Mouse (Mus musculus): ENCODE results near the gene Arhgef11.
"Not testable (repeated sequence)": the region's sequence is repeated elsewhere in the genome, so short reads cannot be mapped to it uniquely, and the experiment has no call there.

The Arhgef11 gene

DNA sequence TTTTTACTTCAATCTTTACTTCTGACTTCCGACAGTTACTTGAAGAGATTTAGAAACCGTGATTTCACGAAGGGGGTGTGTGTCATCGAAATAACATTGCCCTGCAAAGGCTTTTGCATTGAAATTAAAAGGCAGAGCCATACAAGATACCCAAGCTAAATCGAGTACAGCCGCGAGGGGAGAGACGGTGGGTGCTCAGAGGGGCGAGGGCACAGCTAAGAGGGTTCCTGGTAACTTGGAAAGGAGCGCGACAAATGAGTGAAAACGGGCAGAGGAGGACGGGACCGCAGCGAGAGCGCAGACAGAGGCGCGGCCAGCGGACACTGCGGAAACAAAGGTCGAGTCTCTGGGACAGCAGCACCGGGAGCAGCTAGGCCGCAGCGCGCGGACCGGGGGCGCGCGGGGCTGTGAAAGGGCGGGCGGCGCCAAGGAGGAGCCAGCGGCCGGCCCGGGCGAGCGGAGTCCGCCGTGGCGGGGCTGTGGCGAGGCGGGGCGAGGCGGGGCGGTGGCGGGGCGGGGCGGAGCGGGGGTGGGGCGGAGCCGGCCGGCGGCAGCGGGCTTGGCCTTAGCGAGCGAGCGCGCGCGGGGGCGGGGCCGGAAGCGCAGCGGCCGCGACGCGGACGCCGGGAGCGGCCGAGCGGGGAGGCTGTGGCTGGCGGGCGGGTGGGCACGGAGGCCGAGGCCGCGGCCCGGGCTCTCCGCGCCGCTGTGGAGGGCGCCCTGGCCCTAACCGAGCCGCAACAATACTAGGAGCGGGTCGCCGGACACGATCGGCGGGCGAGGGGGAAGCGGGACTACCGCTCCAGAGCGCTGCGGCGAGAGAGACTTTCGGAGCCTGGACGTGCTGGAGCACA lies at the start of gene Arhgef11:
Gene Arhgef11, plus strand, starts transcription at position 603 of the 854 bp plus-strand sequence.
- peak; percentile 82 for DNase-seq (ENCODE audit: low spot score)

DNA sequence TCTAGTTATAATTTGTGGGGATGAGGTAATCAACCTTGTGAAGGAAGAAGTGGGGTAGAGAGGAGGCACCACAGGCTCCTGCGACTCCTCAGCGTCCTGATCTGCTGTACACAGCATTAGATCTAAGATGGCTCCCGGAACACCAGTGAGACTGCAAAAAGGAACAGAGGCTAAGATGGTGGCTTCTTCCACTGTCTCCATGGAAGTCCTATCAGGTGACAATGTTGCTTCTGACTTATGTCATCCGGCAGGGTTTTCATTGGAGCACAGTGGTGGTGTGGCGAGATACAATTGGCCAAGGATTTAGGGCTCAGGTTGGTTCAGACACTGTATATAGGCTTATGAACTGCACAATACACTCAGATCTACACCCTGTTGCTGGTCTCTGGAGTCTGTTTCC lies 48.7 kb upstream of the Arhgef11 start:
- DNase-seq (ENCODE audit: low spot score) = no peak

- DNase-seq (ENCODE audit: low spot score) = no peak
These were observed 41.6 kb upstream of the Arhgef11 start for GRCm38 (mm10) chr3:87575766-87576165.

- DNase-seq (ENCODE audit: low spot score) = no peak
These were observed 35.1 kb upstream of the Arhgef11 start for GRCm38 (mm10) chr3:87582259-87582658.

DNA sequence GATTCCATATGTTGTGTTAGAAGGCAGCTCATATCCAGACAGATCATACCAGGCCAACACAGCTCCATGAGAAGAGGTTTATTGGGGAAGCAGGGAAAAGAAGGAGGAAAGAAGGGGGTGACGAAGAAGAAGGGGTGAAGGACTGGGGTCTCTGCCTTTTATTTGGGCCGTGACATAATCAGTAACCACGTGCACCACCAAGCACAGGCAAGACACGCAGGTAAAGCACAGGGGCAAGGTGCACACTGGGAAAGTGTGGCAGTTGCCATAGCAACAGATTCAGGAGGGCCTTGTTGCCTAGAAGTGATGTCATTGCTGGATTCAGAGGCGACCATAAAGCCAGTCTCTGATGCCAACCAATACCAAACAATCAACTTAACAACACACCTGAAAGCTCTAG lies 23.6 kb upstream of the Arhgef11 start:
- no peak for DNase-seq (ENCODE audit: low spot score)

- DNase-seq (ENCODE audit: low spot score) = not testable (repeated sequence)
These were observed 22.0 kb upstream of the Arhgef11 start for GRCm38 (mm10) chr3:87595328-87595727.

- DNase-seq (ENCODE audit: low spot score) = not testable (repeated sequence)
These were observed 16.3 kb upstream of the Arhgef11 start for GRCm38 (mm10) chr3:87601077-87601476.

DNA sequence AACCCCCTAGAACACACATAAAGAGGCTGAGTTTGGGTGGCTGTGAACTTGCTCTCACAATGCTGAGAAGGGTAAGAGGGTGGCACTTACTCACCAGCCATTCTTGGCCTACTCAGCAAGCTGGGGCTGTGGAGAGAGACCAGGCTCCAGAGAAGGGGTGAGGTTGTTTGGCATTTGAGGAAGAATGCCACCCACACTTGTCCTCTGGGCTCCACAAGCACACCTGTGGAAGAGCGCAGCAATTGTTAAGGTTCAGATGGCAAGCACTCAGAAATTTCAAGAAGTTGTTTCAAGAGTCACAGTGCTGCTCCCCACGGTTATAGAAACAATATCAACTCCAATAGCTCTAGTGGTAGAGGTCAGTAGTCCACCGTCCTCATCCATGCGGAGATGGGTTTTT lies 1.0 kb upstream of the Arhgef11 start:
- DNase-seq (ENCODE audit: low spot score) = no peak

DNA sequence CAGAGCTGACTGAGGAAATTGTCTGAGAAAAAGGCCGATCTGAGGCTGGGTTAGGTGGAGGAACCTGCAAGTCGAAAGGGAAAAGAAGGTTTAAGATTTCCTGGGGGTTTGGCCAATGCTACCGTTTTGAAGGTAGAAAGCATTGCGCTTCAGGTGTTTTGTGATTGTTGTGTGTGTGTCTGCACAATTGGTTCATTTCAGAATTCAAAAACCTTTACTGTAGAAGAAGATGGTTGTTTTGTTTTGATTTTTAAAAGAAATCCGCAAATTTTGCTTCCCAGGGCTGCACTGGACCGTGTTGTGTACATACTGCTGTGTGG lies 412 bp downstream of the Arhgef11 start:
- DNase-seq (ENCODE audit: low spot score) = no peak

DNA sequence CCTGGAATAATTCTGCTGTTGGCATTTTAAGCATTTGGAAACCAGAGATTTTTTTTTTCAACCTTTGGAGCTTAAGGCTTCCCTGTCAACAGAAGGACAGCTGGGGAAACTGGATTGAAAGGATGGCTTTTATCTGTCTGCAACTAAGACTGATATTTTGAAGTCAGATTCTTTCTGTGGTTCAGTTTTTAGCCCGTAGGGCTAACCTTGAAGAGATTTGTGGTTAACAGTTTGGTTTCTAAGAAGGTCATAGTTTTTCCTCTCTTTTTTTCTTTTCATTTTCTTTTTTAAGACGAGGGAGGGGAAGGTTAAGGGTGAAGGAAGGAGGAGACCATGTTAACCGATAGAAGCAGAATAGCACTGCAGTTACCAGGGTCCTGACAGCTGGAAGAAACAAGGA lies 881 bp downstream of the Arhgef11 start:
- DNase-seq (ENCODE audit: low spot score) = no peak

DNA sequence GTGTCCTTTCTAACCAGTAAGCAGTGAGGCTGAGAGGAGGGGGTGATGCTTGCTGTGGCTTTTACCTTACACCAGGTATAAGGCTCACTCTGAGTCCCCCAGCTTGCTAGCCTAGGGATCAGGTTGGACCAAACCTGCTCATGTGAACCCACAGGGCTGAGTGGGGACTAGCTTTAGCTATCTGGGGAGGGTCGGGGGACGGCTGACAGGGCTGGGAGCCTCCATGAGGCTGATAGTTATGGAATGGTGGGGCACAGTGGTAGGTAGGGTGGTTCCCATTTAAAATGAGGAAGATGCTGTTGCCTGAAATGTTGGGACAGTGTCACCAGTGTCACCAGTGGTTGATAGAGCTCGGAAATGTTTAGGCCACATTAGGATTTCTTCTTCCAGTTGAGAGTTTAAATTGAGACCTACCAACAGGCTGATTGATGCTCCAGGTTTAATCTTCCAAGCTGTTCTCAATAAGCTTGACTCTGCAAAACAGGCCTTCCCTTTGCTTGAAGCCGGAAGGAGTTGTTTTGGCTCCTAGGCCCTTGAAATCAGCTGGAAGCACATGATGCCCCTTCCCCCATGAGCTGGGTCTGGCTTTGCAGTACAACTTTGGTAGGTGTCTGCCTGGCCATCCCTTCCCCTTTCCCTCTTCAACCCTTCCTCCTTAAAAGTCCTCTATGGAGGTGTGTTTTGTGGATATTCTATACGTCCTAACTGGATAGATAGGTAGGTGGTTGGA lies 1.8 kb downstream of the Arhgef11 start:
- DNase-seq (ENCODE audit: low spot score) = no peak

DNA sequence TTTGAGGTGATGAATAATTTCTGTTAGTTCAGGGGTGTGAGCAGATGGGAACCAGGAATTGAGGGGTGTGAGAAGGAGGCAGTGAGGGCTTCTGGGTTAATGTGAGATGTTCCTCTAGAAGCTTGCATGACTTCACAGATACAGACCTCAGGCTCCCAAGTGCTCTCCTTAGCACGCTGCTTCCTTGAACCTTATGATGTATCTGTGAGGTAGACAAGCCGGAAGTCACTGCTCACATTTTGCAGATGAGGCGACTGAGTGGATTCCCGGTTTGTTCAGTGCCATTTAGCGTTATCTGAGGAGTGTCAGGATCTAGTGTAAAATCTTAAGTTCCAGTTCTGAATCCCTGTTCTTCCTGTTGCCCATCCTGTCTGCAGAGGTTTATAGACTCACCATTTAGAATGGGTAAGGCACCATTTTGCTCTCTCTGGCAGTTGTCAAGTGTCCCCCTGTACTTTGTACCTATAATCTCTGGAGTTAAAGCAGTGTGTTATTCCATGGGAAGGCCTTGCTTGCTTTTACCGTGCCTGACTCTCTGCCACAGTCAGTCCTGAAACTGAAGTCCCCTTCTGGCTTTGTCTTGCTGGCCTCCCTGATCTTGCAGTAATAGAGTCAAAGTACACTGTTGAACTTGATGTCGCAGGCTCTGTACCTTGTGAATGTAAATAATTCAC lies 3.0 kb downstream of the Arhgef11 start:
- no peak for DNase-seq (ENCODE audit: low spot score)

- DNase-seq (ENCODE audit: low spot score) = no peak
These were observed 7.5 kb downstream of the Arhgef11 start for GRCm38 (mm10) chr3:87624899-87625298.

DNA sequence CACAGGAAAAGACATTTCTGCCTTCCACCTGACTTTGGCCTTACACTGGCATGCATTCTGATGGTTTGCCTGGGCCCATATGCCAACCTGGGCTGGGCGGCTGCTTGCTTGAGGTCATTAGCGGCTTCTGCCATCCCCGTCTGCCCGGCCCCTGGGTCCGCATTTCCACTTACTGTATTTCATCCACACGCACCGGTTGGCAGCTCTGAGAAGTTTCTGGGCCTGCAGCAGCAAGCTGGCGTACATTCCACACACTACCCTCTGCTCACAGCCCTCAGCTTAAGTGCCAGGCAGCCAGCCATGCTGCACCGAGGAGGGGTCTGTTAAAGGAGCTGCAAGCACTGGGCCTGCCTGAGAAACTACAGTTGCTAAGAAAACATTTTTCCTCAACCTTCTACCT lies 13.5 kb downstream of the Arhgef11 start:
- DNase-seq (ENCODE audit: low spot score) = no peak

GRCm38 (mm10) chr3:87631408-87631807 lies 14.0 kb downstream of the Arhgef11 start:
- no peak for DNase-seq (ENCODE audit: low spot score)

- DNase-seq (ENCODE audit: low spot score) = no peak
These were observed 18.2 kb downstream of the Arhgef11 start for GRCm38 (mm10) chr3:87635514-87635913.

- no peak for DNase-seq (ENCODE audit: low spot score)
These were observed 26.1 kb downstream of the Arhgef11 start for GRCm38 (mm10) chr3:87643453-87643852.

DNA sequence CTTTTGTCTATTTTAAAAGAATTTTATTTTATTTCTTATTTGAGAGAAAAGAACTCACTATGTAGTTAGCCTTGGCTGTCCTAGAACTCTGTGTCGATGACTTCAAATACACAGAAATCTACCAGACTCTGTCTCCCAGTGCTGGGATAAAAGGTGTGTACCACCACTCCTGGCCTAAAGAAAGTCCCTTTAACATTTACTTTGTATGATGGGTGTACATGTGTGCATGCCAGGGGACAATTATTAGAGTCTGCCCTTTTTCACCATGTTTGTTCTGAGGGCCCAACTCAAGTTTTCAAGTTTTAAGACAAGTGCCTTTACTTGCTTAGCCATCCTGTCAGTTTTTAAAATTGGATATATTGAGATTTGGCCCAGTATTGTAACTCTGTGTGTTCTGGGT lies 28.8 kb downstream of the Arhgef11 start:
- no peak for DNase-seq (ENCODE audit: low spot score)

DNA sequence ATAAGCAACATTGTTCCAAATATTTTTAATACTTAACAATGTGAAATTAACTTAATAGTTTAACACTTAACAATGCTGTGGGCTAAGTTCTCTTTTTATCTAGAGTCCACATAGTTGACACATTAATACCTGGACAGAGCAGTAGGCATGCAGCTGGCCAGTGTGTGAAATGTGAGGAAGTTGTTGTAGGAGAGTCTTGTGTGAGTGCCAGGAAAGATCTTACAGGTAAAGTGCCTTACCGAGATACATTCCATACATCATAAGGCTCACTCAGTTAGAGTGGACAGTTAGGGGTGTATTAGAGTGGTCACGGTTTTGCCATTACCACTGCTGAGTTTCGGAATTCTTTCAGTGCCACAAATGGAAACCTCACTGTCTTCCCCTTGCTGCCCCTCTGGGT lies 31.7 kb downstream of the Arhgef11 start:
- DNase-seq (ENCODE audit: low spot score) = no peak

DNA sequence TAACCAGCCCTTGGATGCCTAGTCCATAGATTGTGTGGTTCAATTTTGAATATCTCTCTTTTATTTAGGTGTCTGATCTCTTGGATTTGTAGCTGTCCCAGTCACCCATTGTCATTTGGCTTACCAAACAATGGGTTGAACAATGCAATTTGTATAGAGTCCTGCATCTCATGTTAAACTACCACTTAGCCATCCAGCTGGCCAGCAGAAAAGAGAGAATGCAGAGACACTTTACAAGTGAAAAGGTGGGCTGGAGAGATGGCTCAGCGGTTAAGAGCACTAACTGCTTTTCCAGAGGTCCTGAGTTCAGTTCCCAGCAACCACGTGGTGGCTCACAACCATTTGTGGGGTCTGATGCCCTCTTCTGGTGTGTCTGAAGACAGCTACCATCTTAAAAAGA lies 41.0 kb downstream of the Arhgef11 start:
- no peak for DNase-seq (ENCODE audit: low spot score)

DNA sequence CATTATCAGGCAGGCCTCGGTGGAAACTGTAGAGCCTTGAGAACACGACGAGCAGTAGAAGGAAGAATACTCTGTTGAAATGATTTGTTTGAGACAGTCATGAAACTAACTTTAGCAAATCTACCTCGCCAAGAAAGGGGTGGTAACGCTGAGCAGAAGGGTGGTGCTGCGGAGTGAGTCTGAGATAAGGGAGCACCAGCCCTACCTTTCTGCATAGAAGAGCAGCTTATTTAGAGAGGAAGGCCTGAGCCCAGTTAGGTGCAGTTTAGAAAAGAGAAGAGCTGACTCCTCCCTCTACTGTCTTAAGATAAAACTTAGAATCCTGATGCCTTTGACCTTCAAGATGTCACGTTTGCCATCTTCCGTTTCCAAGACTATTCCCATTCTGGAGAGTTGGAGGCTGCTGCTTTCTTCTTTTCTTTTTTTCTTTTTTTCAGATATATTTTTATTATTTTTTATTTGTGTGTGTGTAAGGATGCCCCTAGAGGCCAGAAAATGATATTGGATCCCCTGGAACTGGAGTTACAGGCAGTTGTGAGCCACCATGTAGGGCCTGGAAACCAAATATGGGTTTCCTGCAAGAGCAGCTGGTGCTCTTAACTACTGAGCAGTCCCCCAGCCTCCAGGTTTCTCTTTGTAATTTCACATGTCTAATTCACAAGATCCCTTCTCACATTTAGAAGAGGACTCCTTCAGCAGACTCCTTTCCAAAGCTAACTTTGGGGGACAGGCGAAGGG lies 42.5 kb downstream of the Arhgef11 start:
- no peak for DNase-seq (ENCODE audit: low spot score)

DNA sequence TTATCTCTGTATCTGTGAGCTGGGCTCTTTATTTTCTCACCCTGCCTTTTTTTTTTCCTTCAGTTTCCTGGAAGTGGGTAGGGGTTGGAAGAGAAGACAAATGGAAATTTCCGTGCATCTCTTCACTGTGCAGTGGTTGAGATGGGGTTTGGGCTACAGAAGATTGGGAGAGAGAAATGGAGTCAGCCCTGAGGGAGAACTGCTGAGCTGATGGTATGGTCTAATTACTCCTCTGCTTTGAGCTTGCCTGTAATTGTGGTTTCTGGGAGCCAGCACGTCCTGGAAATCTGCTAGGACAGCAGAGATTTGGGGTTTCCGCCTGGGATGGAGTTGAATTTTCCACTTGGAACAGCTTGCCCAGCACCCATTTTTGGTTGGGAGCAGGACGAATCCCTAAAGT lies 43.1 kb downstream of the Arhgef11 start:
- no peak for DNase-seq (ENCODE audit: low spot score)

Measured in testis, postnatal 14 days (tissue).